Mouse (Mus musculus): ENCODE measurements at regions not wholly inside any gene's neighbourhood (a gene's known extent, or its start where the extent isn't known, plus 50 kb on each side); places are given as distances from the start of the nearest gene placed in this dataset.
A peak's percentile ranks its signal among the peaks of the same experiment; 100 is the strongest.

DNA sequence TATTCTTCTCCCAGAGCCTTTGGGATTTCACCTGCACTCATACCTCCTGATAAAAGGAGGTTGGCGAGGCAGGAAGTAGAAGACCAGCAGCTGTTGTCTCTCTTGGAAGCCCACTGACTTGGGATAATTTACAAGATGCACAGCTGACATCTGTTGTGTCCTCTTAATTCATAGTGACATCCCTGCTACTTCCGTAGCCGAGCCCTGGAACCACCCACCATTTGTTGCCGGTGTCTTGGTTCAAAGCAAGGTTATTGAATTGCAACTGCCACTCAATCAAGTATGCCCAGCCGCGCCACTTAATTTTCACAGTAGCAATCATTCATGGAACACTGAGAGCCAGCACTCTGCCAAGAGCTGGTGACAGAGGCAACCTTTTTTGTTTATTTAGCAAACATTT lies 151.8 kb upstream of the Masp1 start:
- DNase-seq = no peak

DNA sequence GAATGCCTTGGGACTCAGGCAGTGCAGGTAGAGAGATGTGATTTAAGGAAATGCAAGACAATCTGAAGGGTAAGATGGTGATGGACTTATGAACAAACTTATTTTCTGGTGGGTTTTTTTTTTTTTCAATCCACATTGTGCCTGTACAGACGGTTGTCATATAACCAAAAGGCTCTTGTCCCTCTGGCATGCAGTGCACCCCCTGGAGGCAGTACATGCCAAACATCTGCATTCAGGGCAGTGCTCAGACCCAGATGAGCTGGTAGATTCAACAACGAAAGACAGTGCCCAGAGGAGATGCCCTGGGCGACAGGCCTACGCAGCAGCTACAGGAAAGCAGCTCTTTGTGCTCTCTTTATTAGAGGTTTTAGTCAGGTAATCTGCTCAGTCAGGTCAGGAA lies 149.5 kb upstream of the Masp1 start:
- DNase-seq = peak in 1 of 2 experiments; percentile 5

DNA sequence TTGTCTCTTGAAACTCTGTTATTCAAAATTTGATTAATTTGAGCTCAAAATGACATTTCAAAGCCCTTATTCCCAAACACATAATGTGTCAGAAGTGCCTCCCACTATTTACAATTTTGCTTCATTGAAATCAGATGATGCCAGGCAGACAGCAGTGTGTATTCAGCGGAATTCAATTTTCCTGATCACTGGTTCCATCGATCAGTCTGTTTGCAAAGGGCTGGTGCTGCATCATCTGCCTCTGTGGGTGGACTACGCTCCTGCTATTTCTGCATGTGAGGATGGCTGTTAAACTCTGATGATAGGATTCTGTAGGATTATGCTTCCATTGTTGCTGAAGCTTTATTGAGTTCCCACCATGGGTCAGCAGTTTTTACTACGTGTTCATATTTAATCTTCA lies 149.0 kb upstream of the Masp1 start:
- no peak for DNase-seq
